Mouse (Mus musculus): Measurements from ENCODE around the gene Agt. TPM values are rescaled to one million over a fixed set of nuclear protein-coding genes. Genes with fewer than 3 reads are reported as not detected.

Agt gene
- polyA plus RNA-seq (2015; fragmentation: Nextera tagmentation; extraction: Ambion mirVana): 0.18 and 0.37 TPM in 2 replicates

DNA sequence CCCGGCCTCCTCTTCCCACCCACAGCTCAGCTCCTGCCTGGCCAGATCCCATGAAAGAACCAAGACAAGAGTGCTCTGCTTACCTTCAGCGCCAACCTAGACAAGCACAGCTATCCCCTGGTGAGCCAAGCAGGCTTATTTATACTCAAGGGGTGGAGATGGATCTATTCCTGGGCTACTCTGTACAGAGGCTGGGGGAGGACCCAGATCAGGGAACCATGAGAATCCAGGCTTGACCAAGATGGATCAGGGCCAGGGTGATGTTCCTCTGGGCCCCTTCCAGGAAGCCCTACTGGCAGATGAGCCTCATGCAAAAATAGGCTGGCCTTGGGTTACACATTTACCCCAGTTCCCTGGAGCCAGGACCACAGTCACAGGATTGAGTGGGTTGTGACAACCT is at the start of gene Agt:
TSS of gene Agt (minus strand) at position 114 of the 400 bp plus-strand sequence.
- Histone ChIP-seq H3K9ac (replicated peaks; ENCODE audit: low read depth, low read length) (no peak within 1 kb of the TSS), H3K4me3 (replicated peaks; ENCODE audit: low read length) (no peak within 1 kb of the TSS), H3K4me2 (ENCODE audit: low read length) (no peak within 1 kb of the TSS), H3K36me3 (ENCODE audit: control insufficient read depth, insufficient read depth) (no peaks in the 10 kb centered on the region), H3K27ac (ENCODE audit: low read length) (no peak within 1 kb of the TSS), H3K27me3 (replicated peaks; ENCODE audit: control insufficient read depth, insufficient read depth, low read length) (no peaks in the 10 kb centered on the region), H3K9me3 (ENCODE audit: control insufficient read depth, low read length) (no peaks in the 10 kb centered on the region), H3K4me1 (replicated peaks; ENCODE audit: control insufficient read depth, insufficient read depth, low read length) (0 out of 2 replicates have a peak, but pooled peaks cover 4% of the 10 kb centered on the region)
- no peak for ATAC-seq
- 82% methylated on average over 2 of the region's 2 CpGs for WGBS

DNA sequence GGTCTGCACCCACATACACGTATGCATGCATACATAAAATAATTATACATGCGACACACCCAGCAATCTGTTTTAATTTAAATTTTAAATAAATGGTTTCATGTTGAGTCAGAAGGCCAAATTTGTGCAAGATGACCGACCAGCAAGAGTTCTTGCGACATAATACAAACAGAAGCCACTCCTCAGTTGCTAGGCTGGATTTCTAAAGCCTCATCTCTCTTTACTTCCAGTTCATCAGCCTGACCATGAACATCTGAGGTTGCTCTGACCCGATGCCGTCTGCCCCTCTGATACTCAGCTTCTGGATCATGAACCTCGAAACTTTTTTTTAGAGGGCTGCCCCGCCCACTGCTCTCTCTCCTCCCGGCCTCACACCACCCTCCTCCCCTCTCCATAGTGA is 48.7 kb upstream of the Agt start:
- Histone ChIP-seq H3K27me3 (replicated peaks; ENCODE audit: control insufficient read depth, insufficient read depth, low read length) (peaks cover 5% of the 10 kb centered on the region; the same call in 1 of the 2 replicates), H3K4me2 (ENCODE audit: low read length) (no peak overlapping the region), H3K27ac (ENCODE audit: low read length) (no peak overlapping the region), H3K9ac (replicated peaks; ENCODE audit: low read depth, low read length) (no peak overlapping the region), H3K9me3 (ENCODE audit: control insufficient read depth, low read length) (no peaks in the 10 kb centered on the region), H3K4me1 (replicated peaks; ENCODE audit: control insufficient read depth, insufficient read depth, low read length) (peaks cover 17% of the 10 kb centered on the region), H3K4me3 (replicated peaks; ENCODE audit: low read length) (no peak overlapping the region), H3K36me3 (ENCODE audit: control insufficient read depth, insufficient read depth) (no peaks in the 10 kb centered on the region)
- ATAC-seq: no peak
- WGBS: 62% methylated on average over 9 of the region's 9 CpGs

DNA sequence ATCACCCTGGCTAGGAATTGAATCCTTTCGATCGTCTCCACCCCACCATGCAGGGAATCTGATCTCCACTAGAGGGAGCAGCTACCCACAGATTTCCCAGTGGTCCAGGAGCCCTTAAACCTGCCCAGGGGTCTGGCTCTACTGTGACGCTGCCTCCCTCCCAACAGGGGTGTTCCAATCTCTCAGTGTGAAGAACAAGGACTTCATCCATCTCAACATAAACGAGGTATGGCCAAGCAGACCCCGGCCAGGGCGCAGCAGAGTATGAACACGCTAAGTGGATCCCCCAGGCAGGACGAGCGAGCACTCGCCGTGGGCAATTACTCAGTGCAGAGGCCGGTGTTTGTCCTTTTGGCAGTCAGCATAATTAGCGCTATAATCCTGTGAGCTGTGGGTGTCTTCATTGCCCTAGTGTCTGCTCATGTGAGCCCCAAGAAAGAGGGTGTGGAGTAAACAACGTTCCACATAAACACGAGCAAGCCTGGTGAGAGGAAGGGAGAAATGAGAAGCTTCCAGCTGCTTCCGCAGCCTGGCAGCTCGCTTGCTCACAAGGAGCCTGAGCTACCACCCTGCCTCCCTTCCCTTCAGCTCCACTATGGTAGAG is 47.9 kb upstream of the Agt start:
- H3K27ac ChIP-seq (ENCODE audit: low read length): no peak overlapping the region
- peak overlapping the region; percentile 46 for H3K4me3 ChIP-seq (replicated peaks; ENCODE audit: low read length)
- no peaks in the 10 kb centered on the region for H3K36me3 ChIP-seq (ENCODE audit: control insufficient read depth, insufficient read depth)
- ATAC-seq: peak; percentile 84
- H3K9ac ChIP-seq (replicated peaks; ENCODE audit: low read depth, low read length): peak overlapping the region; percentile 61
- peaks cover 17% of the 10 kb centered on the region for H3K4me1 ChIP-seq (replicated peaks; ENCODE audit: control insufficient read depth, insufficient read depth, low read length)
- WGBS: 2% methylated on average over 17 of the region's 17 CpGs
- H3K4me2 ChIP-seq (ENCODE audit: low read length): peak overlapping the region; percentile 63
- peaks cover 5% of the 10 kb centered on the region; the same call in 1 of the 2 replicates for H3K27me3 ChIP-seq (replicated peaks; ENCODE audit: control insufficient read depth, insufficient read depth, low read length)
- H3K9me3 ChIP-seq (ENCODE audit: control insufficient read depth, low read length): no peaks in the 10 kb centered on the region

DNA sequence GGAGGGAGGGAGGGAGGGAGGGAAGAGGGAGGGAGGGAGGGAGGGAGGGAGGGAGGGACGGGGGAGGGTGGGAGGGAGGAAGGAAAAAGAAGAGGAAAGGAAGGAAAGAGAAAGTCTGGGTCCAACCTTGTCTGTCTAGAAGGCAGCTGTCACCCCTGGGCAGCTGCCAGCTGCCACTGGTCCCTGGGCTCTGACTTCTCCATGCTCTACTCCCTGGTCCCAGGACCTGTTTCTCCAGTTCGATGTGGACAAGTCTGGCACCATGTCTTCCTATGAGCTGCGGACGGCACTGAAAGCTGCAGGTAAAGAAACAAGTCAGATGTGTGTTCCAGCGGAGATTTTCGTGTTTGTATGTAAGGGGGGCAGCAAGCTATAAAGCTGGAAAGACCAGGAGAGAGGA is 44.8 kb upstream of the Agt start:
- no peaks in the 10 kb centered on the region for H3K9me3 ChIP-seq (ENCODE audit: control insufficient read depth, low read length)
- no peak overlapping the region for H3K4me3 ChIP-seq (replicated peaks; ENCODE audit: low read length)
- H3K27ac ChIP-seq (ENCODE audit: low read length): no peak overlapping the region
- H3K4me1 ChIP-seq (replicated peaks; ENCODE audit: control insufficient read depth, insufficient read depth, low read length): peaks cover 10% of the 10 kb centered on the region; the same call in 1 of the 2 replicates
- H3K9ac ChIP-seq (replicated peaks; ENCODE audit: low read depth, low read length): no peak overlapping the region
- H3K4me2 ChIP-seq (ENCODE audit: low read length): no peak overlapping the region
- WGBS: 80% methylated on average over 6 of the region's 6 CpGs
- peaks cover 5% of the 10 kb centered on the region; the same call in 1 of the 2 replicates for H3K27me3 ChIP-seq (replicated peaks; ENCODE audit: control insufficient read depth, insufficient read depth, low read length)
- H3K36me3 ChIP-seq (ENCODE audit: control insufficient read depth, insufficient read depth): no peaks in the 10 kb centered on the region
- no peak for ATAC-seq

DNA sequence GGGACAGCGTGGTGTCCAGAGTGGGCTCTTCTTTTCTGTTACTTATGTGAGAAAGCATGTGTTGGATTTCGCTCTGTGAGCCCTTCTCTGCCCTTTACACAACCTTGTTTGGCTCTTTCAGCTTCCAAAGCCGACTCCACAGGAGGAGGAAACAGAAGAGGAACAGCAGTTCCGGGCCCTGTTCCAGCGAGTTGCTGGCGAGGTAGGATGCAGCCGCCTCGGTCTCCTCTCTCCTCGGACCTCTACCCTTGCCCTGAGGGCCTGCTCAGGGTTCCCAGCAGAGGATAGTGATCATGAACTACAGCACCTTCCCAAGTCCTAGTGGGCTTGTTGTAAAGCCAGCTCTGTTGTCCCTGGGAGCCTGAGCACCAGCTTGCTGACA is 39.5 kb upstream of the Agt start:
- no peak overlapping the region for H3K4me3 ChIP-seq (replicated peaks; ENCODE audit: low read length)
- H3K4me1 ChIP-seq (replicated peaks; ENCODE audit: control insufficient read depth, insufficient read depth, low read length): no peaks in the 10 kb centered on the region
- ATAC-seq: no peak
- no peak overlapping the region for H3K27ac ChIP-seq (ENCODE audit: low read length)
- H3K27me3 ChIP-seq (replicated peaks; ENCODE audit: control insufficient read depth, insufficient read depth, low read length): no peaks in the 10 kb centered on the region
- WGBS: 68% methylated on average over 9 of the region's 9 CpGs
- no peaks in the 10 kb centered on the region for H3K36me3 ChIP-seq (ENCODE audit: control insufficient read depth, insufficient read depth)
- no peak overlapping the region for H3K4me2 ChIP-seq (ENCODE audit: low read length)
- H3K9ac ChIP-seq (replicated peaks; ENCODE audit: low read depth, low read length): no peak overlapping the region
- no peaks in the 10 kb centered on the region for H3K9me3 ChIP-seq (ENCODE audit: control insufficient read depth, low read length)

DNA sequence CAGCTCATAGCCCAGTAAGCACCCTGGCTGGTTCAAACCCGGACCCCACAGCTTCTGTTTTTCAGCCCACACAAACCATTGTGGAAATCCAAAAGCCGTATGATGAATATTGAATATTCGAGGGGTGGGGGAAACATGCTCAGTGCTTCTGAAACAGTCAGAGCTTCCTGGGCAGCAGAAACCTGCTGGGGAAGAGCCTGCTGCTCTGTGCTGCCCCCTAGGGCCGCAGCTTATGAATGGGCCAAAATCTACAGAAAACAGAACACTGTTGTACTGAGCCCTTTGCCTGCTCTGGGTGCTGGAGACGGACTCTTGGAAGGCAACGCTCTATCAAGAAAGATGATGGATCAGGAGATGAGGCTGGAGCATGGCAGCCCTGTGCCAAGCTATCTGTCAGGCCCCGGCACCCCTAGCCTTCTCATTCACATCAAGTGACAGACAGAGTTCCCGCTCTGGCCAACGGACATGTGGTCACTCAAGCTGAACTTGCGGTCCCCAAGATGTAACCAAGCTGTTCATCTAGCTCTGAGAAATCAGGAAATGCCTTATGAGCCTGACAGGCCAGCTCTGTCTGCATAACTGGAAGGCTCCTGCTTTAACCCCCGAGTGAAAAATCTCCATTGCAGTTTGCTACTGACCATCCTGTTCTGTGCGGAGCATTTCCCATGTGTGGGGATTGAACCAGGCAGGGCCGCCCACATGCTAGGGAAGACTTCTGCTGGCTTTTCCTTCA is 38.9 kb upstream of the Agt start:
- 75% methylated on average over 13 of the region's 13 CpGs for WGBS

DNA sequence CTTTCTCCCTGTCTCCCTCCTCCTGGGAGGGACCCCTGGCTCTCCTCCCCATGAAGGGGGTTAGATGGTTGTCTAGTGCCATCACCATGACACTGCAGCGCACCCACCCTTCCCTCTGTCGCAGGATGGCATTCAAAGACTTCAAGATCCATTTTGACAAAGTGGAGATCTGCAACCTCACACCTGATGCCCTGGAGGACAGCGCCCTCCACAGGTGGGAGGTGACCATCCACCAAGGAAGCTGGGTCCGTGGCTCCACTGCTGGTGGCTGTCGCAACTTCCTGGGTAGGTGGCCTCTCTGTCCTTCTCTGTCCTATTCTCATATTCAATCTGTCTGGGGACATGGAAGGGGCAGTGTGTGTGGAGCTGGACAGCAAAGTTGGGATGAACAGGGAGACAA is 34.6 kb upstream of the Agt start:
- Histone ChIP-seq H3K4me2 (ENCODE audit: low read length) (no peak overlapping the region), H3K27me3 (replicated peaks; ENCODE audit: control insufficient read depth, insufficient read depth, low read length) (no peaks in the 10 kb centered on the region), H3K9ac (replicated peaks; ENCODE audit: low read depth, low read length) (no peak overlapping the region), H3K27ac (ENCODE audit: low read length) (no peak overlapping the region), H3K4me3 (replicated peaks; ENCODE audit: low read length) (no peak overlapping the region), H3K4me1 (replicated peaks; ENCODE audit: control insufficient read depth, insufficient read depth, low read length) (no peaks in the 10 kb centered on the region), H3K36me3 (ENCODE audit: control insufficient read depth, insufficient read depth) (no peaks in the 10 kb centered on the region), H3K9me3 (ENCODE audit: control insufficient read depth, low read length) (no peaks in the 10 kb centered on the region)
- no peak for ATAC-seq
- 71% methylated on average over 5 of the region's 5 CpGs for WGBS

More for the DNA sequence above, 38.9 kb upstream of the Agt start:
- Histone ChIP-seq H3K4me3 (replicated peaks; ENCODE audit: low read length) (no peak overlapping the region), H3K4me2 (ENCODE audit: low read length) (no peak overlapping the region), H3K36me3 (ENCODE audit: control insufficient read depth, insufficient read depth) (no peaks in the 10 kb centered on the region), H3K9me3 (ENCODE audit: control insufficient read depth, low read length) (no peaks in the 10 kb centered on the region), H3K9ac (replicated peaks; ENCODE audit: low read depth, low read length) (no peak overlapping the region), H3K4me1 (replicated peaks; ENCODE audit: control insufficient read depth, insufficient read depth, low read length) (no peaks in the 10 kb centered on the region), H3K27me3 (replicated peaks; ENCODE audit: control insufficient read depth, insufficient read depth, low read length) (no peaks in the 10 kb centered on the region), H3K27ac (ENCODE audit: low read length) (no peak overlapping the region)
- ATAC-seq: no peak

DNA sequence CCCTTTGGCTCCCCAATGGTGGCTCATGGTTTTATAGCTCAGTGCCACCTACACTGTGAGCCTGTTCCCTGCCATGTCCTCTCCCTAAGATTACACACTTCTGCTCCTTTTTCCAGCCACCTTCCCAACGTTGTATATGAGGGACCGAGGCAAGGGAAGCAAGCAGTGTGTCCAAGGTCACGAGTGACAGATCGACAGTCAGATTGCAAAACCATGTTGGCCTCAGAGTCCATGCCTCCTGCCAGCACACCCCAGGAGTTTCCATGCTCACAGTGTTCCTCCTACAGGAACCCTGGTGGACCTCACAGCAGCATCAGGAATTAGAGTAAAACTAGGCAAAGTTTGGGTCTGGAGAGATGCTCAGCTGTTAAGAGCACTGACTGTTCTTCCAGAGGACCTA is 19.9 kb upstream of the Agt start:
- 81% methylated on average over 4 of the region's 4 CpGs for WGBS
- Histone ChIP-seq H3K4me1 (replicated peaks; ENCODE audit: control insufficient read depth, insufficient read depth, low read length) (no peaks in the 10 kb centered on the region), H3K27me3 (replicated peaks; ENCODE audit: control insufficient read depth, insufficient read depth, low read length) (no peaks in the 10 kb centered on the region), H3K9ac (replicated peaks; ENCODE audit: low read depth, low read length) (no peak overlapping the region), H3K9me3 (ENCODE audit: control insufficient read depth, low read length) (no peaks in the 10 kb centered on the region), H3K36me3 (ENCODE audit: control insufficient read depth, insufficient read depth) (no peaks in the 10 kb centered on the region), H3K27ac (ENCODE audit: low read length) (no peak overlapping the region), H3K4me3 (replicated peaks; ENCODE audit: low read length) (no peak overlapping the region), H3K4me2 (ENCODE audit: low read length) (no peak overlapping the region)
- ATAC-seq: no peak

DNA sequence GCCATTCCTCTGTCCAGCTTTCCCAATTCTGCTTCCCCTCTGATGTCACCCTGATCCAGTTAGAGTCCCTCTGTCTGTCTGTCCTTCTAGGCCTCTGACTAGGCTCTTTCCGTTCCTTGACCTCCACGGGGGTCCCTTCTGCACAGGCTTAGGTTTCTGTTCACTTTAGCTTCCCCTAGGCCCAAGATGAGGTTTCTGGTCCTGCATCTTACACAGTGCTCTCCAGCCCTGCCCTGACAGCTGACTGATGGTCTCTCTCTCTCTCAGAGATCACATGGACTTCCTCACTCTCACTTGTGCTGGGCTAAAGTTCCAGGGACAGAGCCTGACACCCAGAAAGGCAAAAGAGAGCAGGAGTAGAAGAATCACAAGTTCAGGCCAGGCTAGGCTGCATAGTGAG is 17.1 kb upstream of the Agt start:
- 86% methylated on average over 2 of the region's 2 CpGs for WGBS

More for the DNA sequence above, 17.1 kb upstream of the Agt start:
- no peaks in the 10 kb centered on the region for H3K4me1 ChIP-seq (replicated peaks; ENCODE audit: control insufficient read depth, insufficient read depth, low read length)
- no peak overlapping the region for H3K9ac ChIP-seq (replicated peaks; ENCODE audit: low read depth, low read length)
- no peak for ATAC-seq
- no peaks in the 10 kb centered on the region for H3K27me3 ChIP-seq (replicated peaks; ENCODE audit: control insufficient read depth, insufficient read depth, low read length)
- no peak overlapping the region for H3K27ac ChIP-seq (ENCODE audit: low read length)
- H3K4me3 ChIP-seq (replicated peaks; ENCODE audit: low read length): no peak overlapping the region
- H3K4me2 ChIP-seq (ENCODE audit: low read length): no peak overlapping the region
- H3K36me3 ChIP-seq (ENCODE audit: control insufficient read depth, insufficient read depth): no peaks in the 10 kb centered on the region
- H3K9me3 ChIP-seq (ENCODE audit: control insufficient read depth, low read length): no peaks in the 10 kb centered on the region
